Mouse (Mus musculus): Measurements from ENCODE around the gene Oaf.

DNA sequence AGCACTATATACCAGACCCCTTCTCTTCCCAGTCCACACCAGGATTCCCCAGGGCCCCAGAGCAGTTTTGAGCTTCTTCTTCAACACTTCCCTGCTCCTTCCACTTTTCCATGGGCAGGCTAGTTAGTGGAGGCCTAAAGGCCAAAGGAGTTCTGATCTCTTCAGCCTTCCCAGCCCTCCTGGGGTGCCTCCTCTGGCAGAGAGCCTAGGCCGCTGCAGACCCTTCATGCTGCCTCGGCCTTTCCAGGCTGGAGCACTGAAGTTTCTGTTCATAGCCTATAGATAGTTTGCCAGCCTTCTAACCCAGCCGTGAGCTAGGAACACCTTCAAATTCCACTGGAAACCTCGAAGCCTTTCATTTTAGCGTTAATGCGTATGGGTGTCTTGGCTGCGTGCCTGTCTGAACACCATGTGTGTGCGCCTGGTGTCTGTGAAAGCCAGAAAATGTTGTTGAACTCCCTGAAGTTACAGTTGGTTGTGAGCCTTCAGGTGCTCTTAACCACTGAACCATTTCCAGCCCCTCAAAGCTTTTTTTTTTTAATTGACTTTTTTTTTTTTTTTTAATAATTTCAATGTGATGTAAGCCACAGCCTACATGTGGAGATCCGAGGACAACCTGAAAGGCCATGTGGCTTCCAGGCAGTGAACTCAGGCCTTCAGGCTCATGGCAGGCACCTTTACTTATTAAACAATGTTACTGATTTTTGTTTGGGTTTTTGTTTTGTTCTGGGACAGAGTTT, 23.3 kb upstream of the Oaf start:
- TF ChIP-seq MEF2A (IDR thresholded peaks at IDR 0.05; ENCODE audit: borderline replicate concordance, low read depth, low read length) (no peak), CTCF (conservative IDR thresholded peaks at IDR 0.05 in 1 of 2, IDR thresholded peaks at IDR 0.05 in 1 of 2; ENCODE audit: low read depth in 2 of 2, low read length in 2 of 2) (no peak), MAFK (IDR thresholded peaks at IDR 0.05; ENCODE audit: insufficient replicate concordance, low read length) (no peak), MYC (IDR thresholded peaks at IDR 0.05; ENCODE audit: low read depth, low read length) (no peak), ZNF384 (IDR thresholded peaks at IDR 0.05; ENCODE audit: low read depth, low read length) (no peak)

Data from CH12.LX (cell line).